Mouse (Mus musculus): Measurements from ENCODE around the gene Rnf141. TPM values are rescaled to one million over a fixed set of nuclear protein-coding genes. Genes with fewer than 3 reads are reported as not detected.

Rnf141 gene
- polyA plus RNA-seq, 1 experiment from 2014 or later = 37.7 TPM

DNA sequence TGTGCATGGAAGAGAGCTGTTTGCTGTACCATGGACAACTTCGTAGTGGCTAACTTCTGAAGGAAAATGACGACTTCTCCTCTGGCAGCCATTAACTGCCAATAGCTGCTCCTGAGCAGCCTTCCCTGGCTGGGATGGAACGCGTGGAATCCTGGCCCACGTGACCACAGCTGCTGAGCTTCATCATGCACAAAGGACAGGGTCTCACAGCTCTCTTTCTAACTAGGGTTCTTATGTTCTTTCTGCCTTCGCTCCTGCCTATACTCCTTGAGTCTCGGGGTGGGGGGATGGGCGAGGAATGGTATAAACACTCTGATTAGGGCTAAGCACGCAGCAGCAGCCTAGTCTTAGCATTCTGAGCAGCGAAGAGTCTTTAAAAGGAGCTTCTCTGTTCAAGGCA, 20.8 kb upstream of the Rnf141 start:
- Histone ChIP-seq H3K36me3 (ENCODE audit: control insufficient read depth, insufficient read depth, low read length) (0 out of 2 replicates have a peak, but pooled peaks cover 2% of the 10 kb centered on the region), H3K4me1 (replicated peaks; ENCODE audit: control insufficient read depth, insufficient read depth, low read length) (peaks cover 6% of the 10 kb centered on the region), H3K9me3 (ENCODE audit: control insufficient read depth, low read length) (no peaks in the 10 kb centered on the region), H3K27ac (ENCODE audit: low read length) (peak overlapping the region; percentile 23; the same call in 1 of the 2 replicates), H3K27me3 (ENCODE audit: control insufficient read depth, insufficient read depth, low read depth, low read length) (no peaks in the 10 kb centered on the region), H3K9ac (ENCODE audit: low read length) (no peak overlapping the region), H3K4me3 (ENCODE audit: low read length) (no peak overlapping the region), H3K4me2 (ENCODE audit: low read depth, low read length) (peak overlapping the region; percentile 9; the same call in 1 of the 2 replicates)
- peak; percentile 65 for ATAC-seq (ENCODE audit: low read depth)
- 16% methylated on average over 10 of the region's 10 CpGs for WGBS

DNA sequence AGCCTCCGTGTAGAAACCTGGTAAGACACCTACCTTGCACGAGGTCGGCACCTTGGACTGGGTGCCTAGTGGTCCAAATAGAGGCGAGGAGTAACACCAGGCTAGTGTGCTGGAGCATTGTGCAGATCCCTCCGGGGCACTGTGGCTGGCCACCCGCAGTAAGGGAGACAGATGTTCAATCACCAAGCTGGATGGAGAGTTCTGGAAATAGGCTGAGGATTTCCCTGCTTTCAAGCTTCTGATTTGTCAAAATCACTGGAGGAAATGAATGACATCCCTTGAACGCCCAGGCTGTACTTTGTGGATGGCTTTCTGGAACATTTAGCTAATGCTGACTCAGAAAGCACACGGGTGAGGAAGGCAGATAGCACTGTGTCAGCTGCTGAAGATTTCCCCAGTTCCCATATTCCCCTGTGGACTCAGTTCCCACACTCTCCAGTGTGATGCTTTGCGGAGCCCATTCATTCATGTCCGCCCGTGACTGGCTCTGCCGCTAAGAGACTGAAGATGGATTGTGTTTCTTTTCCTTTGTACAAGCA, 18.6 kb upstream of the Rnf141 start, which contains the start of gene Lyve1:
Lyve1 (minus strand) TSS at position 489 of the 539 bp plus-strand sequence.
- Histone ChIP-seq H3K9me3 (ENCODE audit: control insufficient read depth, low read length) (no peaks in the 10 kb centered on the region), H3K27me3 (ENCODE audit: control insufficient read depth, insufficient read depth, low read depth, low read length) (no peaks in the 10 kb centered on the region), H3K36me3 (ENCODE audit: control insufficient read depth, insufficient read depth, low read length) (no peaks in the 10 kb centered on the region), H3K4me3 (ENCODE audit: low read length) (peak within 1 kb of the TSS; percentile 32), H3K4me1 (replicated peaks; ENCODE audit: control insufficient read depth, insufficient read depth, low read length) (peaks cover 12% of the 10 kb centered on the region), H3K27ac (ENCODE audit: low read length) (peak within 1 kb of the TSS; percentile 58), H3K4me2 (ENCODE audit: low read depth, low read length) (peak within 1 kb of the TSS; percentile 22), H3K9ac (ENCODE audit: low read length) (peak within 1 kb of the TSS; percentile 34)
- WGBS = 54% methylated on average over 12 of the region's 12 CpGs
- ATAC-seq (ENCODE audit: low read depth) = peak; percentile 49

DNA sequence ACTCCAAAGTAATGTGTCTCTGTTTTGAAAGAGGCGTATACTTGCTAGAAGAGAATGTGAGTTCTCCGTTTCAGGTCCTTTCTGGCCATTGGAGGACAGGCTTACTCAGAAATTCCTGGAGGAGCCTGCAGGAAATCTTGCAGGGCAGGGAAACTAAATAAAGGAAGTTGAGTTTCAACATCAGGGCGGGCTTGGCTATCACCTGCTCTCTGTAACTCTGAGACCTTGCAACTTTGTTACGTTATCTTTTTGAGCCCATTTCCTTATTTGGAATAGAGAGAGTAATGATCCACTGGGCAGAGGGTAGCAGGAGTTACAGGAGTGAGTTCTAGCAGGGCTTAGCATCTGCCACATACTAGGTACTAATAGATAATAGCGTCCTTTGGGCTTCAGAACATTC, 15.9 kb upstream of the Rnf141 start:
- Histone ChIP-seq H3K4me3 (ENCODE audit: low read length) (no peak overlapping the region), H3K9ac (ENCODE audit: low read length) (no peak overlapping the region), H3K9me3 (ENCODE audit: control insufficient read depth, low read length) (no peaks in the 10 kb centered on the region), H3K27ac (ENCODE audit: low read length) (peak overlapping the region; percentile 77), H3K4me1 (replicated peaks; ENCODE audit: control insufficient read depth, insufficient read depth, low read length) (peaks cover 11% of the 10 kb centered on the region), H3K36me3 (ENCODE audit: control insufficient read depth, insufficient read depth, low read length) (no peaks in the 10 kb centered on the region), H3K27me3 (ENCODE audit: control insufficient read depth, insufficient read depth, low read depth, low read length) (no peaks in the 10 kb centered on the region), H3K4me2 (ENCODE audit: low read depth, low read length) (peak overlapping the region; percentile 18; the same call in 1 of the 2 replicates)
- peak; percentile 49; the same call in 1 of the 2 replicates for ATAC-seq (ENCODE audit: low read depth)
- 29% methylated on average over 5 of the region's 5 CpGs for WGBS

DNA sequence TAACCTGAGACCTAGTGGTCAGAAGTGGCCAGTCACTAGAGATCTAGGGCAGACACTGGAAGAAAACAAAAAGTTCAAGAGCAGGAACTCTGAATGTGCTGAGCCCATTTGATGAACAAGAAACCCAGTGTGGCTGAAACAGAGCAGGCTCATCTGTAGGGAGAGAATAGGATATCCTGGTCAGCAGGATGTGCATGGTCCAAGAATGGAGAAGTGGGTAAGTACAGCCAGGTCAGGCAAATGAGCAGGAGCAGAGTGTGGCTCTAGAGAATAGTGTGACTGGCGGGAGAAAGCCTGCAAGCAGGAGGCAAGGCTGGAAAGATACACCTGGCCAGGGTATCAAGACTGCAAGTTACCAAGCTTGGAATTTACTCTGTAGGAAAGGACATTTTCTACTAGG, 11.3 kb upstream of the Rnf141 start:
- H3K4me2 ChIP-seq (ENCODE audit: low read depth, low read length) = no peak overlapping the region
- H3K27me3 ChIP-seq (ENCODE audit: control insufficient read depth, insufficient read depth, low read depth, low read length) = no peaks in the 10 kb centered on the region
- 53% methylated on average over 1 of the region's 1 CpGs for WGBS
- no peak overlapping the region for H3K27ac ChIP-seq (ENCODE audit: low read length)
- ATAC-seq (ENCODE audit: low read depth) = no peak
- no peaks in the 10 kb centered on the region for H3K9me3 ChIP-seq (ENCODE audit: control insufficient read depth, low read length)
- no peak overlapping the region for H3K9ac ChIP-seq (ENCODE audit: low read length)
- H3K4me1 ChIP-seq (replicated peaks; ENCODE audit: control insufficient read depth, insufficient read depth, low read length) = peaks cover 11% of the 10 kb centered on the region; the same call in 1 of the 2 replicates
- H3K4me3 ChIP-seq (ENCODE audit: low read length) = no peak overlapping the region
- no peaks in the 10 kb centered on the region for H3K36me3 ChIP-seq (ENCODE audit: control insufficient read depth, insufficient read depth, low read length)

DNA sequence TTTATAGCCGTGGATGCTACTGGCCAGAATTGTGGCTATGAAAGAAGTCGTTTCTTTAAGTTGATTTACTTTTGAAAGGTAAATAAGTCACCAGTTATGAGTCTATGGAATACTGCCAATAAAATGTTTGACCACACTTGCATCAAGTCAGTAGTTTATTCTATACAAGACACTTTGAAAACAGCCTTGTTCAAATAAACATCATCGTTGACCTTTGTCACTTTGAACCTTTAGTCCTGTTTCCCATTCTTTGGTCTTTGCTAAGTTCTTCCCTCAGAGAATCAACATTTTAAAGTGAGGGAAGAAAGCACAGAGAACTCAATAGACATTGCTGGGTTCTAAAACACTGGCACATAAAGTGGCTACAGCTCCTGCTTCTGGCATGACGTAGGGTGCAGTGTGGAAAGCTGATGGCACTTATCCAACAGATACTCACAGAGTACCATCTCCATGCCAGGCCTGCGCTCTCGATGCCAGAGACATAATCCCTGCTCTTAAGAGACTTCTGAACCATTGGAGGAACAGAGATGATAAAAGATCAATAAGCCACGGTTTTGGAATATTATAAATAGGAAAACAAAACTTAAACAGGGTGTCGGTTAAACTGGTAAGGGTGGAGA, 10.8 kb upstream of the Rnf141 start:
- no peak for ATAC-seq (ENCODE audit: low read depth)

DNA sequence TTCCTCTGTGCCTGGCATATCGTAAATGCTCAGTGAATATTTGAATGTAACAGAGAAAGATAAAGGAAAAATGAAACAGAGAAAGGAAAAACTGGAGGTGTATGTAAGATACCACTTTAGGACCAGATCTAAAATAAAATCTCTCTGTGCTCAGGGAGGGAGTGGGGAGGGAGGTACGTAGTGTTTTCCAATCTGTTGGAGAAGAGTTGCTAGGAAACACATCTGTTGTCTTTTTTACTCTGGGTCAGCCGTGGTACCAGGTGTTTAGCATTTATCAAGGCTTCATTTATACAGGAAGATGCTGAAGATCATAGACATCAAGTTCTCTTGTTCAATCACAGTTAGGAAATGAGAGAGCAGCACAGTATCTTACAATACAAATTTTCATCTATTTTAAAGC, 10.3 kb upstream of the Rnf141 start:
- WGBS = 52% methylated on average over 3 of the region's 3 CpGs
- H3K27ac ChIP-seq (ENCODE audit: low read length) = no peak overlapping the region
- no peak for ATAC-seq (ENCODE audit: low read depth)

More for the DNA sequence above, 10.8 kb upstream of the Rnf141 start:
- 47% methylated on average over 8 of the region's 8 CpGs for WGBS
- Histone ChIP-seq H3K4me2 (ENCODE audit: low read depth, low read length) (no peak overlapping the region), H3K4me3 (ENCODE audit: low read length) (no peak overlapping the region), H3K27me3 (ENCODE audit: control insufficient read depth, insufficient read depth, low read depth, low read length) (no peaks in the 10 kb centered on the region), H3K27ac (ENCODE audit: low read length) (no peak overlapping the region), H3K4me1 (replicated peaks; ENCODE audit: control insufficient read depth, insufficient read depth, low read length) (peaks cover 11% of the 10 kb centered on the region; the same call in 1 of the 2 replicates), H3K9me3 (ENCODE audit: control insufficient read depth, low read length) (no peaks in the 10 kb centered on the region), H3K36me3 (ENCODE audit: control insufficient read depth, insufficient read depth, low read length) (no peaks in the 10 kb centered on the region), H3K9ac (ENCODE audit: low read length) (no peak overlapping the region)

DNA sequence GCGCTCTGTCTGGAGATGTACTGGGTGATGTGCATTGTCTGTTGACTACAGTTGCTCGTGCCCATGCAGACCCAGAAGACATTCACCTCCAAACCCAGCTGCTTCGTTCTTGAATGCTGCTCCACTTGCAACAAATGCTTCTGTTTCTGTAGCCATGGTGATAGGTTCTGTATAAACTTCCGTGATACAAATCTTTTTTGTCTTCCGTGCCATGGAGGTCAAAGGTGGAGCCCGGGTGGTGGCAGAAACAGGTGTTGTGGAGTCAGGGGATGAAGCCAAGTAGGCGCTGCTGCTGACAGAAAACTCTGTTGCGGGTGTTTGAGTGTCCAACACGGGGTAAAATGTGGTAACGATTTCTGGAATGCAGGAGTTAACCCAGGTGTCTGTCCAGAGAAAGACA, 9.4 kb upstream of the Rnf141 start:
- Histone ChIP-seq H3K27me3 (ENCODE audit: control insufficient read depth, insufficient read depth, low read depth, low read length) (no peaks in the 10 kb centered on the region), H3K9ac (ENCODE audit: low read length) (no peak overlapping the region), H3K4me1 (replicated peaks; ENCODE audit: control insufficient read depth, insufficient read depth, low read length) (peaks cover 6% of the 10 kb centered on the region; the same call in 1 of the 2 replicates), H3K27ac (ENCODE audit: low read length) (no peak overlapping the region), H3K9me3 (ENCODE audit: control insufficient read depth, low read length) (no peaks in the 10 kb centered on the region), H3K4me2 (ENCODE audit: low read depth, low read length) (no peak overlapping the region), H3K36me3 (ENCODE audit: control insufficient read depth, insufficient read depth, low read length) (no peaks in the 10 kb centered on the region), H3K4me3 (ENCODE audit: low read length) (no peak overlapping the region)
- WGBS = 39% methylated on average over 10 of the region's 10 CpGs
- ATAC-seq (ENCODE audit: low read depth) = no peak

More for the DNA sequence above, 10.3 kb upstream of the Rnf141 start:
- Histone ChIP-seq H3K4me2 (ENCODE audit: low read depth, low read length) (no peak overlapping the region), H3K9ac (ENCODE audit: low read length) (no peak overlapping the region), H3K9me3 (ENCODE audit: control insufficient read depth, low read length) (no peaks in the 10 kb centered on the region), H3K4me3 (ENCODE audit: low read length) (no peak overlapping the region), H3K4me1 (replicated peaks; ENCODE audit: control insufficient read depth, insufficient read depth, low read length) (peaks cover 9% of the 10 kb centered on the region; the same call in 1 of the 2 replicates), H3K27me3 (ENCODE audit: control insufficient read depth, insufficient read depth, low read depth, low read length) (no peaks in the 10 kb centered on the region), H3K36me3 (ENCODE audit: control insufficient read depth, insufficient read depth, low read length) (no peaks in the 10 kb centered on the region)

DNA sequence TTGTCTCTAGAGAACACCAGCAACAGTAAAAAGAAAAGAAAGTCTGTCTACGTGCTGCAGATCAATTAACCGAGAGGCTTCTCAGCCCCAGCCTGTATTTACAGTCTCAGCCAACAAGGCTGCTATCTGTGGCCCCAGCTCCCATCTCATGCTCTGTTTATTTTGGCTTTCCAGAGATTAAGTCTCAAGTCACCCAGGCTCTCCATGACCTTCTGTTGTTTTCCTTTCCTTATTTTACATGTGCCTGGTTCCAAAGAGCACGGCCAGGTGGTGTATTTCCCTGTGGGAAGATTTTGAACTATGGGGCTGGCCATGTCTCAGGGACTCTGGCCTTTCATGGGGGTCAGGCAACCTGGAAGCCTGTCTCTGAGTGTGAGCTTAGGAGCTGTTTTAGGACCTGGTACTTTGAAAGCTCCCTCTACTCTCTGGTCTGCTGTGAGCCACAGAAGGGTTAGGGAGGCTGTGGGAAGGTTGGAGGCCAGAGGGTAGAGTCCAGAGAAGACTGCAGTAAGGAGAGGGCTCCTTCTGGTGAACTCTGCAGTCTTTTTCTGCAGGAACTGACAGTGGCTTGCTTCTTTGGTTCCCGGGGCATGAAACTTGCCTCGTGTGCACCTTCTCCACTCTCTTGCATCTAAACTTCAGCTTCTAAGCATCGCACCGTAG, 7.4 kb upstream of the Rnf141 start:
- H3K4me2 ChIP-seq (ENCODE audit: low read depth, low read length) = no peak overlapping the region
- no peak for ATAC-seq (ENCODE audit: low read depth)
- H3K36me3 ChIP-seq (ENCODE audit: control insufficient read depth, insufficient read depth, low read length) = no peaks in the 10 kb centered on the region
- WGBS = 60% methylated on average over 7 of the region's 7 CpGs
- H3K4me1 ChIP-seq (replicated peaks; ENCODE audit: control insufficient read depth, insufficient read depth, low read length) = peaks cover 6% of the 10 kb centered on the region; the same call in 1 of the 2 replicates
- no peaks in the 10 kb centered on the region for H3K9me3 ChIP-seq (ENCODE audit: control insufficient read depth, low read length)
- no peak overlapping the region for H3K4me3 ChIP-seq (ENCODE audit: low read length)
- H3K27ac ChIP-seq (ENCODE audit: low read length) = no peak overlapping the region
- no peaks in the 10 kb centered on the region for H3K27me3 ChIP-seq (ENCODE audit: control insufficient read depth, insufficient read depth, low read depth, low read length)
- no peak overlapping the region for H3K9ac ChIP-seq (ENCODE audit: low read length)

DNA sequence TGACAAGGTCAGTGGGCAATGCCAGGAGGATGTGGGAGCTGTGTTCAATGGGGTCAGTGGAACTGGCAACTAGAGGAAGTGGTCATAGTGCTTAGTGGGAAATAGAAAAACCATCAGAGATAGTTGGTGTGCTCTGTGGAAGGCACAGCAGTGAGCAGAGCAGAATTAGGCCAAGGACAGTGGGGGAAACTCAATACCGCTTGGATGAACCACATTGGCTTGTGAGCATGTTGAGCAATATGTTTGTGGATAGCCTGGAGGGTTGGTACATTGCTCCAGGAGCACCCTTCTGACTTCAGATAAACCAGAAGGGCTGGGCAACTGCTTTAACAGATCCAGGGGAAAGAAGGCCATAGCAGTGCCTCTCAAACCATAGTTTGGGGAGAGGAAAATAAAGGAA, 4.1 kb upstream of the Rnf141 start:
- no peak overlapping the region for H3K27ac ChIP-seq (ENCODE audit: low read length)
- H3K9me3 ChIP-seq (ENCODE audit: control insufficient read depth, low read length) = no peaks in the 10 kb centered on the region
- H3K4me3 ChIP-seq (ENCODE audit: low read length) = no peak overlapping the region
- no peaks in the 10 kb centered on the region for H3K36me3 ChIP-seq (ENCODE audit: control insufficient read depth, insufficient read depth, low read length)
- no peak overlapping the region for H3K4me2 ChIP-seq (ENCODE audit: low read depth, low read length)
- no peaks in the 10 kb centered on the region for H3K27me3 ChIP-seq (ENCODE audit: control insufficient read depth, insufficient read depth, low read depth, low read length)
- H3K4me1 ChIP-seq (replicated peaks; ENCODE audit: control insufficient read depth, insufficient read depth, low read length) = peaks cover 1% of the 10 kb centered on the region; the same call in 1 of the 2 replicates
- H3K9ac ChIP-seq (ENCODE audit: low read length) = no peak overlapping the region
- 91% methylated on average over 1 of the region's 1 CpGs for WGBS
- ATAC-seq (ENCODE audit: low read depth) = no peak
